Mouse (Mus musculus) midbrain, embryonic 11.5 days (tissue): ENCODE data around the gene Kcnc1. TPM values are rescaled to one million over a fixed set of nuclear protein-coding genes. Genes with fewer than 3 reads are reported as not detected.
A peak's percentile ranks its signal among the peaks of the same experiment; 100 is the strongest.

Experiments used
- ATAC-seq: fragments of 200-750 bp; cut with Nextera tagmentation; 2 replicates; pipeline ENCODE4 v1.8.0; 2017; ENCODE audit warnings: moderate TSS enrichment, moderate library complexity; ENCODE audit not compliant: low FRiP score
- DNase-seq: peaks from one replicate; pipeline ENCODE4 v3.0.0; 2015; ENCODE audit warnings: low spot score; ENCODE audit errors: missing footprints
- H3K27ac ChIP-seq: fragments of 300-500 bp; sonication (generic); 2 replicates; pipeline ENCODE4 v1.5.1; 2014; ENCODE audit warnings: low read depth, low read length
- H3K27me3 ChIP-seq: fragments of 300-500 bp; sonication (generic); 2 replicates; pipeline ENCODE4 v1.6.1; 2014; ENCODE audit warnings: mild to moderate bottlenecking, low read length, moderate library complexity, mixed read lengths; ENCODE audit not compliant: control insufficient read depth, insufficient read depth
- H3K36me3 ChIP-seq: fragments of 300-500 bp; sonication (generic); 2 replicates; pipeline ENCODE4 v1.6.1; 2014; ENCODE audit warnings: mild to moderate bottlenecking, low read length, moderate library complexity, mixed read lengths; ENCODE audit not compliant: control insufficient read depth, insufficient read depth
- H3K4me1 ChIP-seq: fragments of 300-500 bp; sonication (generic); 2 replicates; pipeline ENCODE4 v1.6.1; 2014; ENCODE audit warnings: low read length; ENCODE audit not compliant: control insufficient read depth, insufficient read depth
- H3K4me2 ChIP-seq: fragments of 300-500 bp; sonication (generic); 2 replicates; pipeline ENCODE4 v1.6.1; 2014; ENCODE audit warnings: mild to moderate bottlenecking, moderate library complexity
- H3K4me3 ChIP-seq: fragments of 300-500 bp; sonication (generic); 2 replicates; pipeline ENCODE4 v1.5.1; 2014; ENCODE audit warnings: low read depth, low read length
- H3K9ac ChIP-seq: fragments of 300-500 bp; sonication (generic); 2 replicates; pipeline ENCODE4 v1.6.1; 2014; ENCODE audit warnings: low read length
- H3K9me3 ChIP-seq: fragments of 300-500 bp; sonication (generic); 2 replicates; pipeline ENCODE4 v1.6.1; 2016; ENCODE audit warnings: low read length; ENCODE audit not compliant: control insufficient read depth
- WGBS: fragments of 180-500 bp; shearing (Covaris S2); extraction: QIAGEN DNeasy Blood & Tissue Kit; methylation state at CpG from one replicate; pipeline ENCODE4 v1.1.7; 2014; 5-methylcytosine and 5-hydroxymethylcytosine counted together
- polyA plus RNA-seq: library from polyadenylated mRNA; unstranded; fragments of >200 nt; fragmentation: Nextera tagmentation; extraction: Ambion mirVana; gene quantifications from 2 replicates; pipeline ENCODE4 v1.2.1, GENCODE M21; 2014

Kcnc1 gene
- polyA plus RNA-seq = 1.4 and 1.8 TPM in 2 replicates

GRCm38 (mm10) chr7:46396231-46396927 is at the start of gene Kcnc1:
Gene Kcnc1 (plus strand): TSS chr7:46396497.
- Histone ChIP-seq H3K9me3 (no peaks in the 10 kb centered on the region), H3K27ac (0 out of 2 replicates have a peak within 1 kb of the TSS, but pooled peaks have one; percentile 36), H3K4me3 (peak within 1 kb of the TSS; percentile 42), H3K4me1 (peaks cover 4% of the 10 kb centered on the region; the same call in 1 of the 2 replicates), H3K27me3 (peaks cover 57% of the 10 kb centered on the region), H3K36me3 (no peaks in the 10 kb centered on the region), H3K9ac (peak within 1 kb of the TSS; percentile 64), H3K4me2 (peak within 1 kb of the TSS; percentile 92)
- DNase-seq (peak; percentile 97), ATAC-seq (peak; percentile 76)
- under 1% methylated on average over 75 of the region's 93 CpGs for WGBS

GRCm38 (mm10) chr7:46347692-46348091 is 48.6 kb upstream of the Kcnc1 start:
- Histone ChIP-seq H3K27ac (no peak overlapping the region), H3K4me1 (peaks cover 6% of the 10 kb centered on the region), H3K9ac (no peak overlapping the region), H3K9me3 (no peaks in the 10 kb centered on the region), H3K4me3 (no peak overlapping the region), H3K4me2 (no peak overlapping the region), H3K36me3 (no peaks in the 10 kb centered on the region), H3K27me3 (peaks cover 18% of the 10 kb centered on the region)
- 84% methylated on average over 4 of the region's 4 CpGs for WGBS
- DNase-seq (no peak), ATAC-seq (no peak)

GRCm38 (mm10) chr7:46348813-46349212 is 47.5 kb upstream of the Kcnc1 start:
- Histone ChIP-seq H3K36me3 (no peaks in the 10 kb centered on the region), H3K4me2 (peak overlapping the region; percentile 36), H3K9me3 (no peaks in the 10 kb centered on the region), H3K4me1 (peaks cover 6% of the 10 kb centered on the region), H3K27ac (no peak overlapping the region), H3K27me3 (peaks cover 18% of the 10 kb centered on the region), H3K9ac (no peak overlapping the region), H3K4me3 (peak overlapping the region; percentile 13; the same call in 1 of the 2 replicates)
- DNase-seq (no peak), ATAC-seq (0 out of 2 replicates have a peak, but pooled peaks have one; percentile 38)
- 2% methylated on average over 32 of the region's 36 CpGs for WGBS

- no peak overlapping the region for H3K27ac ChIP-seq
- no peak overlapping the region for H3K4me2 ChIP-seq
- H3K27me3 ChIP-seq = peaks cover 18% of the 10 kb centered on the region
- no peaks in the 10 kb centered on the region for H3K36me3 ChIP-seq
- no peak for ATAC-seq
- peaks cover 6% of the 10 kb centered on the region for H3K4me1 ChIP-seq
- H3K9ac ChIP-seq = no peak overlapping the region
- no peak overlapping the region for H3K4me3 ChIP-seq
- no peak for DNase-seq
- no peaks in the 10 kb centered on the region for H3K9me3 ChIP-seq
- WGBS = 56% methylated on average over 9 of the region's 9 CpGs
Measured at GRCm38 (mm10) chr7:46350119-46350702, 46.1 kb upstream of the Kcnc1 start.

GRCm38 (mm10) chr7:46352748-46353147 is 43.5 kb upstream of the Kcnc1 start:
- peaks cover 6% of the 10 kb centered on the region for H3K4me1 ChIP-seq
- H3K36me3 ChIP-seq = no peaks in the 10 kb centered on the region
- 77% methylated on average over 2 of the region's 2 CpGs for WGBS
- no peaks in the 10 kb centered on the region for H3K9me3 ChIP-seq
- peaks cover 18% of the 10 kb centered on the region for H3K27me3 ChIP-seq
- no peak overlapping the region for H3K4me3 ChIP-seq
- H3K27ac ChIP-seq = no peak overlapping the region
- H3K4me2 ChIP-seq = no peak overlapping the region
- ATAC-seq = no peak
- no peak for DNase-seq
- H3K9ac ChIP-seq = no peak overlapping the region

GRCm38 (mm10) chr7:46353216-46353615 is 43.1 kb upstream of the Kcnc1 start:
- Histone ChIP-seq H3K4me3 (no peak overlapping the region), H3K4me1 (peaks cover 6% of the 10 kb centered on the region), H3K27me3 (peaks cover 18% of the 10 kb centered on the region), H3K9ac (no peak overlapping the region), H3K27ac (no peak overlapping the region), H3K36me3 (no peaks in the 10 kb centered on the region), H3K4me2 (no peak overlapping the region), H3K9me3 (no peaks in the 10 kb centered on the region)
- ATAC-seq (no peak), DNase-seq (no peak)
- 49% methylated on average over 8 of the region's 8 CpGs for WGBS

- H3K36me3 ChIP-seq = no peaks in the 10 kb centered on the region
- DNase-seq (no peak), ATAC-seq (no peak)
- H3K9me3 ChIP-seq = no peaks in the 10 kb centered on the region
- H3K4me3 ChIP-seq = no peak overlapping the region
- no peak overlapping the region for H3K4me2 ChIP-seq
- 82% methylated on average over 4 of the region's 4 CpGs for WGBS
- H3K27ac ChIP-seq = no peak overlapping the region
- H3K27me3 ChIP-seq = peaks cover 14% of the 10 kb centered on the region
- peaks cover 3% of the 10 kb centered on the region; the same call in 1 of the 2 replicates for H3K4me1 ChIP-seq
- no peak overlapping the region for H3K9ac ChIP-seq
Measured at GRCm38 (mm10) chr7:46353875-46354274, 42.4 kb upstream of the Kcnc1 start.

- no peak overlapping the region for H3K9ac ChIP-seq
- H3K9me3 ChIP-seq = no peaks in the 10 kb centered on the region
- H3K27me3 ChIP-seq = no peaks in the 10 kb centered on the region
- H3K4me2 ChIP-seq = no peak overlapping the region
- DNase-seq = no peak
- H3K4me3 ChIP-seq = no peak overlapping the region
- H3K27ac ChIP-seq = no peak overlapping the region
- ATAC-seq = no peak
- no peaks in the 10 kb centered on the region for H3K36me3 ChIP-seq
- no peaks in the 10 kb centered on the region for H3K4me1 ChIP-seq
Measured at GRCm38 (mm10) chr7:46361776-46362175, 34.5 kb upstream of the Kcnc1 start.

GRCm38 (mm10) chr7:46364154-46364553 is 32.1 kb upstream of the Kcnc1 start:
- no peaks in the 10 kb centered on the region for H3K4me1 ChIP-seq
- no peaks in the 10 kb centered on the region for H3K9me3 ChIP-seq
- H3K9ac ChIP-seq = no peak overlapping the region
- no peak overlapping the region for H3K4me2 ChIP-seq
- no peaks in the 10 kb centered on the region for H3K36me3 ChIP-seq
- DNase-seq = no peak
- 73% methylated on average over 5 of the region's 5 CpGs for WGBS
- H3K4me3 ChIP-seq = no peak overlapping the region
- no peak for ATAC-seq
- H3K27me3 ChIP-seq = no peaks in the 10 kb centered on the region
- no peak overlapping the region for H3K27ac ChIP-seq
